Mouse (Mus musculus): ENCODE results near the gene Pim1. TPM values are rescaled to one million over a fixed set of nuclear protein-coding genes. Genes with fewer than 3 reads are reported as not detected.
"Not testable (repeated sequence)": the region's sequence is repeated elsewhere in the genome, so short reads cannot be mapped to it uniquely, and the experiment has no call there.

Gene Pim1
- polyA plus RNA-seq, 1 experiment from 2014 or later = 13.4 TPM

DNA sequence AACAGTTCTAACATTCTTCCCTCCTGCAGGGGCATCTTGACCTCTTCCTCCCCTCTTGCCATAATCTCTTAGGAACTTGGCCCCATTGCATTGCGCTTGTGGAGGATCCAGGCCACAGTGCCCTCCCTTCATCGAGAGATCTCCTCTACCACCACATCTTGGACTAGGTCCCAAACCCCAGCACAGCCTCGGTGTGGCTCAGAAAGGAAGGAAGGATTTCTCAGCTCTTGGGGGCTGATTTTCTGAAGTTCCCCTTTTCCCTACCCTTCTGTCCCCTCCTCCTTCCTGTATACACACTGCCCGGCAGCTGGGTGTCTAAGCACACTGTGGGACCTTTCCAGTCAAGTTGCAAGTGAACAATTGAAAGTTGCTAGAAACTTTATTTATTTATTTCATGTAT, 7.5 kb downstream of the Pim1 start:
- Histone ChIP-seq H3K27me3 (0 out of 2 replicates have a peak, but pooled peaks cover 5% of the 10 kb centered on the region), H3K36me3 (peaks cover 13% of the 10 kb centered on the region), H3K4me1 (replicated peaks) (peaks cover 17% of the 10 kb centered on the region), H3K4me3 (replicated peaks) (no peak overlapping the region), H3K9me3 (no peaks in the 10 kb centered on the region), H3K27ac (no peak overlapping the region), H3K4me2 (replicated peaks) (no peak overlapping the region), H3K9ac (replicated peaks) (no peak overlapping the region)
- 51% methylated on average over 4 of the region's 4 CpGs for WGBS
- ATAC-seq = no peak

DNA sequence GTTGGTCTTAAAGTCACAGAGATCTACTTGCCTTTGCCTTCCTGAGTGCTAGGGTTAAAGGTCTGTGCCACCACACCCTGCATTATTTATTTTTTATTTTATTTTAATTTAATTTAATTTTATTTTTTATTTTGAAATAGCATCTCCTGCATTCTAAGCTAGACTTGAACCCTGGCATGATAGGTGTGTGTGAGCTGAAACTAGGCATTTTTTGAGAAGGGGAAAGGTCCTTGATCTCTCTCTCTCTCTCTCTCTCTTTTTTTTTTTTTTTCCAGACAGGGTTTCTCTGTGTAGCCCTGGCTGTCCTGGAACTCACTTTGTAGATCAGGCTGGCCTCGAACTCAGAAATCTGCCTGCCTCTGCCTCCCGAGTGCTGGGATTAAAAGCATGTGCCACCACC, 8.4 kb downstream of the Pim1 start:
- not testable (repeated sequence) for H3K9ac ChIP-seq (replicated peaks); H3K36me3 ChIP-seq; H3K4me3 ChIP-seq (replicated peaks); H3K4me2 ChIP-seq (replicated peaks); H3K27ac ChIP-seq; H3K9me3 ChIP-seq; ATAC-seq; H3K27me3 ChIP-seq
- H3K4me1 ChIP-seq (replicated peaks) = peaks cover 11% of the 10 kb centered on the region
- WGBS = 100% methylated on average over 2 of the region's 2 CpGs

DNA sequence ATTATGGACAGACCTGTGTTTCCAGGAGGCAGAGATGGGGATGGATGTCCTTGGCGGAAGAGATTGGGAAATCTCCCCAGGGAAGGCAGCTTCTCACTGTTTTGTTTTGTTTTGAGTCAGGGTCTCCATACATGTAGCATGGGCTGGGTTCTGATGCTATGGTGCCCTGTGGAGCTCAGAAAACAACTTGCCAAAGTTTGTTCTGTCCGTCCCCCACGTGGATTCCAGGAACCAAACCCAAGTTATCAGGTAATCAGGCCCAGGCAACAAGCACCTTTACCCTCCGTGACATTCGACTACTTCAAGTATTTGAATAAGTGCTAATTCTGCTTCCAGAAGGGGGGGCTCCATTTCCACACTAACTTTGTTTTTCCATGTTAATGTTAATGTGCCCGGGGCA, 9.0 kb downstream of the Pim1 start:
- no peak overlapping the region for H3K4me3 ChIP-seq (replicated peaks)
- no peak overlapping the region for H3K4me2 ChIP-seq (replicated peaks)
- H3K36me3 ChIP-seq = peaks cover 3% of the 10 kb centered on the region
- WGBS = 82% methylated on average over 6 of the region's 6 CpGs
- H3K27me3 ChIP-seq = 0 out of 2 replicates have a peak, but pooled peaks cover 5% of the 10 kb centered on the region
- no peaks in the 10 kb centered on the region for H3K9me3 ChIP-seq
- H3K9ac ChIP-seq (replicated peaks) = no peak overlapping the region
- H3K27ac ChIP-seq = no peak overlapping the region
- peaks cover 11% of the 10 kb centered on the region for H3K4me1 ChIP-seq (replicated peaks)
- no peak for ATAC-seq

DNA sequence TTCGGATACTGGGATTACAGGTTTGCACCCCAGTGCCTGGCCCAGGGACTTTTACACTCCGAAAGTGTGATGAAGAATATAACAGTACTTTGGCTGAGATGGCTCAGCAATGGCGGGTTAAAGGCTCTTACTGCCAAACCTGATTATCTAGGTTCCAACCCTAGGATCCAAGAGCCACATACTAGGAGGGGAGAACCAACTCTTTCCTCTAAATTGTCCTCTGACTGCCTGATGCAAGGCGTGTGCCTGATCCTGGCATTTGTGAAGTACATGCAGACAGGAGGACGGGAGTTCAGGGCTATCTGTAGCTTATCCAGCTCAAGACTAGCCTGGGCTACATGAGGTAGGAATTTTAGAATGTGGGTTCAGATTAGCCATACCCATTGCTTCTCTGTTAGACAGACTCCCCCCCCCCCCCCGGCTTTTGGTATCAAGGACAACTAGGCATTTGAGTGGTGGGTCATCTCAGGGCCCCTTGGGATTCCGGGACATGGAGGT, 9.7 kb downstream of the Pim1 start:
- H3K4me2 ChIP-seq (replicated peaks) = no peak overlapping the region
- H3K9ac ChIP-seq (replicated peaks) = no peak overlapping the region
- no peak for ATAC-seq
- H3K27ac ChIP-seq = no peak overlapping the region
- H3K36me3 ChIP-seq = no peaks in the 10 kb centered on the region
- H3K27me3 ChIP-seq = 0 out of 2 replicates have a peak, but pooled peaks cover 5% of the 10 kb centered on the region
- peaks cover 8% of the 10 kb centered on the region; the same call in 1 of the 2 replicates for H3K4me1 ChIP-seq (replicated peaks)
- H3K9me3 ChIP-seq = no peaks in the 10 kb centered on the region
- H3K4me3 ChIP-seq (replicated peaks) = no peak overlapping the region
- WGBS = 81% methylated on average over 7 of the region's 7 CpGs

DNA sequence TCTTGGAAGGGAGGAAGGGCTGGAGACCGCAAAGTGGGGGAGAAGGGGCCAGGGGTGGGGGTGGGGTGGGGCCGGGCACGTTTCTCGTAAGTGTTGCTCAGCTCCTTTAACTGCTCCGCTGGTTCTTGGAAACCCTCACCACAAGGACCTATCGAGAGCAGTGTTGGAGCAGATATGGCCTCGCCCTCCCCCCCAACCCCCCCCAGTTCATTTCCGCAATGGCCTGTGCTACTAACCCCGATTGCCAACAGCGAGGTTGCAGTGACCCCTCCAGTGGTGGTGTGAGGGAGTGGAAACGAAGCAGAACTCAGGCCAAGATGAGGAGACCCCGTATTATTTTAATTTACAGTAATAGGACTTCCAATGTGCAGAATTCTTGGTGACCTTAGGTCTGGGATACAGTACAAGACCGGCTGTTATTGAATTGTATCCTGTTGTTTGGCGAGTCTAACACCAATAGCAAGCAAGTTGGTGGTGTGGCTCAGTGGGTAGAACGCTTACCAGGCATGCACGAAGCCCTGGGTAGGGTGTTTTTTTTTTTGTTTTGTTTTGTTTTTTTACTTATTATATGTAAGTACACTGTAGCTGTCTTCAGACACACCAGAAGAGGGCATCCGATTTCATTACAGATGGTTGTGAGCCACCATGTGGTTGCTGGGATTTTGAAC, 10.4 kb downstream of the Pim1 start:
- Histone ChIP-seq H3K27me3 (0 out of 2 replicates have a peak, but pooled peaks cover 5% of the 10 kb centered on the region), H3K9me3 (no peaks in the 10 kb centered on the region), H3K36me3 (no peaks in the 10 kb centered on the region), H3K4me2 (replicated peaks) (no peak overlapping the region), H3K4me1 (replicated peaks) (peaks cover 8% of the 10 kb centered on the region; the same call in 1 of the 2 replicates), H3K9ac (replicated peaks) (no peak overlapping the region), H3K27ac (no peak overlapping the region), H3K4me3 (replicated peaks) (no peak overlapping the region)
- 85% methylated on average over 17 of the region's 17 CpGs for WGBS
- no peak for ATAC-seq

DNA sequence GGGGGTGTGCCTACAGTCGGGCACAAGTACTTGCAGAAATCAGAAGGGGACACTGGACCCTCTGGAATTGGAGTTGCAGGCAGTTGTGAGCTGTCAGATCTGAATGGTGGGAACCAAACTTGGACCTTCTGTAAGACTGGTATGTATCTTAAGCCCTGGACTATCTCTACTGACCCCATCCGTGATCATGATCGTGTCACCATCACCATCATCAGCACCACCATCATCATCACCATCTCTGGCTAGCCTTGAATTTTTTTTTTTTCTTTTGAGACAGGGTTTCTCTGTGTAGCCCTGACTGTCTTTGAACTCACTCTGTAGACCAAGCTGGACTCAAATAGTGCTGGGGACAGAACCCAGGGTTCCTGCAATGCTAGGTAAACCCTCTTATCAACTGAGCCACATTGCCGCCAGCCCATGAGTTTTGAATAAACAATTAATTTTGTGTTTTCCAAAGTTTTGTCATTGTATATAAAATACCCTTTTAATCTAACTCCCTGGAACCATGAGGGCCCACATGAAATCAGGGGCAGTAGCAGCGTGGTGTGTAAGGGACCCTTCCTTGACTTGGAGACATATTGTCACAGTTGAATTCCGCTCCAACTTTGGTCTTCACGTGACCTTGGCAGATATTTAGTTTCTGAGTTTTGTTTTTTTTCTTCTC, 11.6 kb downstream of the Pim1 start:
- H3K4me1 ChIP-seq (replicated peaks) = peaks cover 8% of the 10 kb centered on the region; the same call in 1 of the 2 replicates
- H3K4me2 ChIP-seq (replicated peaks) = no peak overlapping the region
- ATAC-seq = no peak
- 0 out of 2 replicates have a peak, but pooled peaks cover 5% of the 10 kb centered on the region for H3K27me3 ChIP-seq
- no peaks in the 10 kb centered on the region for H3K36me3 ChIP-seq
- no peak overlapping the region for H3K9ac ChIP-seq (replicated peaks)
- H3K9me3 ChIP-seq = no peaks in the 10 kb centered on the region
- no peak overlapping the region for H3K4me3 ChIP-seq (replicated peaks)
- WGBS = 81% methylated on average over 7 of the region's 7 CpGs
- H3K27ac ChIP-seq = no peak overlapping the region

DNA sequence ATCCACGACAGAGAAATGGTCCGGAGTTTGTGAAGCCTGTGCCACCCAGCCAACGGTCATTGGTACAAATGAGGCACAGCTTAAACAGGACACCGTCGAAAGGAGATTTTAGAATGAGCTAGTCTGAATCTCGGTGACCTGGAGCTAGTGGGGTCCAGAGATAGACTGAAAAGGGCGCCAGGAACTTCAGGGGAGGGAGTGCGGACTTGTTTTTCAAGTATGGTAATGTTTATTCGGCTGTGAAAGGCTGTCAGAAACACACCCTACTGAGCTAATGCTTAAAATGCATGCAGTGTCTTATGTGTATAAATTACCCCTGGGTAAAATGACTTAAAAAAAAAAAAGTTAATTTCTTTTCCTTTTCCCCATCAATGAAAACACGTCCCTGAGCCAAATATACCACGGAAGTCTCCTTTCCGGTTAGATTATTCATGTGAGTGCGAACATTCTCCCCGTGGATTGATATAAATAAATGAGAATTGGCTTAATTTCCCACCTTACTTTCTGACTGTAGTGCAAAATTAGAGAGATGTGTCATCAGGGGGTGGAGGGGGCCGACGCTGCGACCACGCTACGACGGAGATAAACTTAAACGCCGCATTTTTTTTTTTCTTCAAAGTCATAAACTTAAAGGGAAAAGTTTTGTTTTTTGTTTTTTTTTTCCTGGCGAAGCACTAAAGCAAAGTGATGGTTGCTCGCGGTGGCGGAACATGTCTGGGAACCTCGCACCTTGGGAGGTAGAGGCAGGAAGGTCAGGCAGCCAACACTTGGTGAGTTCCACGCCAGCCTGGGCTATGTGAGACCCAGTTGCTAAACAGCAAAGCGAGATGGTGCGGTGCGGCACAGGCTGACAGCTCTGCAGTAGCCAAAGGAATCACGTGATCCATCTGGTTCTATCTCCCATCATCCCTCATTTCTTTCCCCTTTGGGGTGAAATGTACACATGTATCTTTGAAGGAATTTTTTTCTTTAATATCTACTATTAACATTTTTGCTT, 12.4 kb downstream of the Pim1 start:
- ATAC-seq = no peak
- Histone ChIP-seq H3K4me1 (replicated peaks) (peaks cover 8% of the 10 kb centered on the region; the same call in 1 of the 2 replicates), H3K4me3 (replicated peaks) (no peak overlapping the region), H3K4me2 (replicated peaks) (no peak overlapping the region), H3K27me3 (0 out of 2 replicates have a peak, but pooled peaks cover 5% of the 10 kb centered on the region), H3K9me3 (no peaks in the 10 kb centered on the region), H3K9ac (replicated peaks) (no peak overlapping the region), H3K36me3 (no peaks in the 10 kb centered on the region), H3K27ac (no peak overlapping the region)
- WGBS = 21% methylated on average over 32 of the region's 32 CpGs

DNA sequence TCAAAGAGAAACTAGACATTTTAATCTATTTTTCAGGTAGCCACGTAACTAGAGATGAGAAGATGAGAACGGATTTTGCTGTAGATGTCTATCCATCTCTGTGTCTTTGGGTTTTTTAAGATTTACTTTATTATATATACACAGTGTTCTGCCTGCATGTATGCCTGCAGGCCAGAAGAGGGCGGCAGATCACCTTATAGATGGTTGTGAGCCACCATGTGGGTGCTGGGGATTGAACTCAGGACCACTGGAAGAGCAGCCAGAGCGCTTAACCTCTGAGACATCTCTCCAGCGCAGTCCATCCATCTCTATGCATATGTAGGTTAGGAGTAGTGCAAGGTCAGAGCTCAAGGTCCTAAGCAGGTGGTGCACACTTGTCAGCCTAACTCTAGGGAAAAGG, 13.1 kb downstream of the Pim1 start:
- no peak for ATAC-seq
- H3K9me3 ChIP-seq = no peaks in the 10 kb centered on the region
- no peaks in the 10 kb centered on the region for H3K36me3 ChIP-seq
- no peak overlapping the region for H3K9ac ChIP-seq (replicated peaks)
- WGBS = 79% methylated on average over 5 of the region's 5 CpGs
- peaks cover 8% of the 10 kb centered on the region; the same call in 1 of the 2 replicates for H3K4me1 ChIP-seq (replicated peaks)
- no peak overlapping the region for H3K27ac ChIP-seq
- H3K27me3 ChIP-seq = 0 out of 2 replicates have a peak, but pooled peaks cover 5% of the 10 kb centered on the region
- H3K4me2 ChIP-seq (replicated peaks) = no peak overlapping the region
- no peak overlapping the region for H3K4me3 ChIP-seq (replicated peaks)

DNA sequence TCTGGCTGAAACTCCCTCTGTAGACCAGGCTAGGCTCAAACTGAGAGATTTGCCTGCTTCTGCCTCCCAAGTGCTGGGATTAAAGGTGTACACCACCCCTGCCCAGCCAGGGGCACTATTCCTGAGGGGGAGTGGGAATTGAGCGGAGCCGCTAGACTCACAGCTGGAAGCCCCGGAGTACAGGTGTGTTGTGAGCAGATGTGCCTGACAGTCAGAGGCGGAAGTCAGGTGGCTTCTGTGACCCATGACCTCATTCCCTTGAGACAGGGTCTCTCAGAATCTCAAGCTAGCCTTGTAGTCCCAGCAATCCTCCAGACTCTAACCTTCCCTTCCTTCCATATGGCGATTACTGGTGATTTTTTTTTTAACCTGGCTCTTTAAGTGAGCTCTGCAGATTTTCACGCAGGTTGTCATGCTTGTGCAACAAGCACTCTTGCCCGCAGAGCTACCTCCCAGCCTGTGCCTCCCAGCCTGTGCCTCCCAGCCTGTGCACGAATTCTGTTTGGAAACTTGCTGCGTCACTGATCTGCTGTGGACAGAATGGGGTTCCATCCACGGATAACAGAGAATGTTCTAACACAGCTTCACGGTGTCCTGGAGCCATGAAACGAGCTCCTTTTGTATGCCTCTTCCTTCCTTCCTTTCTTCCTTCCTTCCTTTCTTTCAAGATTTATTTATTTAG, 18.5 kb downstream of the Pim1 start:
- no peak overlapping the region for H3K4me3 ChIP-seq (replicated peaks)
- no peak overlapping the region for H3K27ac ChIP-seq
- H3K9ac ChIP-seq (replicated peaks) = no peak overlapping the region
- H3K4me1 ChIP-seq (replicated peaks) = no peaks in the 10 kb centered on the region
- no peaks in the 10 kb centered on the region for H3K9me3 ChIP-seq
- H3K4me2 ChIP-seq (replicated peaks) = no peak overlapping the region
- H3K36me3 ChIP-seq = no peaks in the 10 kb centered on the region
- no peak for ATAC-seq
- H3K27me3 ChIP-seq = no peaks in the 10 kb centered on the region
- 78% methylated on average over 12 of the region's 12 CpGs for WGBS

DNA sequence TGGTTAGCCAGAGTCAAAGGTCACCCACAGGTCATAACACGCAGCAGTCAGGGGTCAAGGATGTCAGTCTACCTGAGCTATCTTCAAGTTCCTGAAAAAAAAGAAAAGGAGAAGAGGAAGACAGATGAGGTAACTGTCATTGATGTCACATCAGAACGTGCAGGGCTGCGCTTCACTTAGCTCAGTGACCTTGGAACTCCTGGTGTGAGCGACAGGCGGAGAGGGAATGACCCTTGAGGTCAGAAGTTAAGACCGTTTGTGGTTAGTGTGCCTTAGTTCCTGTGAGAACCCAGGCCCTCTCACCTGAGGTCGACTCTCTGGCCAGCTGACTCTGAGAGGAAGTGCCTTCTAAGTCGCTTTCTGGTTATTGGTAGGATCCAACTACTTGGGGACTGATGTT, 20.1 kb downstream of the Pim1 start:
- WGBS = 70% methylated on average over 8 of the region's 8 CpGs
- H3K27ac ChIP-seq = no peak overlapping the region
- no peak for ATAC-seq
- 0 out of 2 replicates have a peak, but pooled peaks cover 3% of the 10 kb centered on the region for H3K4me1 ChIP-seq (replicated peaks)
- H3K36me3 ChIP-seq = no peaks in the 10 kb centered on the region
- H3K9me3 ChIP-seq = no peaks in the 10 kb centered on the region
- no peaks in the 10 kb centered on the region for H3K27me3 ChIP-seq
- no peak overlapping the region for H3K4me2 ChIP-seq (replicated peaks)
- H3K4me3 ChIP-seq (replicated peaks) = no peak overlapping the region
- no peak overlapping the region for H3K9ac ChIP-seq (replicated peaks)

DNA sequence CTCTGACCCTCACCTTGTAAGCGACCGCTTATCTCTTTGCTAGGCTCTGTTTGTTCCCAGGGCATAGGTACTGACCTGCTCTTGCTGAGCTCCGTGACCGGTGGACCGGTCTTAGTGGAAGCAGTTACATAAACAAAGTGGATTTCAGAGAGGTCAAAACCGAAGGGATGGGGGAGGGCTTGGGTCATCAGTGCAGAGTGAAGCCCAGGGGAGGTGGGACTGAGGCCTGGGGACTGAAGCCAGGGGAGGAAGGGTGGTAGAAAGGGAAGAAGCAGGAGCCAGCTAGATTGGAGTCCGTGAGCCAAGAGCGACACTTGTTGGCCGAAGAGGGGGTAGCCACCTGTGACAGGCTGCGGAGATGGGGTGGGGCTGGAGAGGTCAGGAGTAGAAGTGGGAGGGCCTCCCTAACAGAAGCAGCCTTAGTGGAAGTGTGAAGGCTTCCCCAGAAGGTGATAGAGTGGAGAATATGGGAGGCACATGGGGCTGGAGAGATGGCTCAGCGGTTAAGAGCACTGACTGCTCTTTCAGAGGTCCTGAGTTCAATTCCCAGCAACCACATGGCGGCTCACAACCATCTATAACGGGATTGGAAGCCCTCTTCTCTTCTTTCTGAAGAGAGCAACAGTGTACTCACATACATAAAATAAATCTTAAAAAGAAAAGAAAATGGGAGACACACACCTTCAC, 22.6 kb downstream of the Pim1 start:
- 41% methylated on average over 13 of the region's 13 CpGs for WGBS
- peak; percentile 48; the same call in 1 of the 2 replicates for ATAC-seq
- Histone ChIP-seq H3K36me3 (no peaks in the 10 kb centered on the region), H3K27ac (no peak overlapping the region), H3K4me2 (replicated peaks) (no peak overlapping the region), H3K9me3 (no peaks in the 10 kb centered on the region), H3K4me1 (replicated peaks) (0 out of 2 replicates have a peak, but pooled peaks cover 3% of the 10 kb centered on the region), H3K4me3 (replicated peaks) (no peak overlapping the region), H3K27me3 (no peaks in the 10 kb centered on the region), H3K9ac (replicated peaks) (no peak overlapping the region)
